Mouse (Mus musculus) lung, postnatal 25 days (tissue): ENCODE data around the gene Dmkn.
A peak's percentile ranks its signal among the peaks of the same experiment; 100 is the strongest.
"Not testable (repeated sequence)": the region's sequence is repeated elsewhere in the genome, so short reads cannot be mapped to it uniquely, and the experiment has no call there.

Experiments
- DNase-seq: peaks from one replicate; pipeline ENCODE4 v3.0.0; 2022; ENCODE audit warnings: low spot score

Gene Dmkn

GRCm38 (mm10) chr7:30812291-30812807, 48.8 kb downstream of the Dmkn start:
- DNase-seq = peak; percentile 18

DNA sequence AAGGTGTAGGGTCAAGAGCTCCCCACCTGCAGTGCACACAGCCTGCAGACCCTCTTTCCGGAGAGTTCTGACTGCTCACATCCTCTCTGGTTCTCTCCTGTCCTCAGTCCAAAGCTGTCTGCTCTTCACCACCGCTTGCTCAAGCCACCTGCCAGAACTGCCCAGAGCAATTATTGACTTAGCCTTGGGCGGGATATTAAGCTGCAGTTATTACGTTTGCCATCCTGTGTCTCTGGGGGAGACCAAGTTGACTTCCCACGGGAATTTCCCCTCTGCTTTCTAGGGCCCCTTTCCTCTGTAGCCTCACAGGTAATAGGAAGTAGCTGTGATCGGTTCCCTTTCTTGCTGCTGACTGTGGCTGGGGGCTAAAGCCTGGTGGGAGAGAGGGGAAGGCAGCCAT, 56.6 kb downstream of the Dmkn start:
- no peak for DNase-seq

DNA sequence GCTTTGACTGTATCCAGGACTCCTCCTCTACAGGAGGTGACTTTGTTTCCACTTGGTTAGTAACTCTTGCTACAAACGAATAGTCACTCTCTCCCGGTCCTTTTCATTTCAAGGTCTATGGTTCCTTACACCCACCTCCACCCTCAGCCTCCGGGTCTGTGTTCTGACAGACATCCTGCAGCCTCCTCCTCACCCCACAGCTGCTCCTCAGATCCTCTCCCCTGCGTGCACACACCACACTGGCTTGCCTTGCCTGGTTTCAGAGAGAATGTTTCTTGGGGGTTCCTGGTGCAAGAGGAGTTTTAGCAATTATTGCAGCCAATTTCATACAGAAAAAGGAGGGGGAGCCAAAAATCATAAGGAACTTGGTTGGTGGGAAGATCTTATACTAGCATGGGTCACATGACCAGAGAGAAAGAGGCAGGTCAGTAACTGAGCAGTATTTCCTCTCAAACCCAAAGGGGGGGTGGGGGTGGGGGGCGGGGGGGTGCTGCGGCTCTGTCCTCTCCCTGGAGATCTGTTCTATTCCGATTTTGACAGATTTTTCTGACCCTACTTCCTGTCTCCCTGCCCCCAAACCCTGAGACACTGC, 57.4 kb downstream of the Dmkn start:
- DNase-seq = no peak

DNA sequence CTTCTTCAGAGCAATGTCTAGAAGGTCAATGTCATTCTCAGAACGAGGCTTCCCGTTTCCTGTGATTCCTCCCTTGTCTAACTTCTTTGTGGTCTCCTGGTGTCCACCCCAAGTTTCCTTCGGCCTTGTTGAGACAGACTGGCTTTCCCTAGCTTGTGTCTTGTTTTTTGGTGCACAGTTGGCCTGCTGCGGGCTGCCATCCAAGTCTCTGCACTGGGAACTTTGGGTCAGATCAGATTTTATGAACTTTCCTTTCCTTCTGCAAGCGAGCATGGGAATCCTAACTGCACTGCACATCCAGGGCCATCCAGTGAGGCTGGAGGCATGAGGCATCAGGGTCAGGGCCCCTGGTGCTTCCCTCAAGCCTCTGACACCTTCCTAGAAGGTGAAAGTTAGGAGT, 58.0 kb downstream of the Dmkn start:
- no peak for DNase-seq

GRCm38 (mm10) chr7:30823675-30824074, 60.1 kb downstream of the Dmkn start, which contains the start of gene Ffar2:
Gene Ffar2 (minus strand): TSS chr7:30823775.
- no peak for DNase-seq

- no peak for DNase-seq
Measured at GRCm38 (mm10) chr7:30824306-30824705, 60.8 kb downstream of the Dmkn start.

DNA sequence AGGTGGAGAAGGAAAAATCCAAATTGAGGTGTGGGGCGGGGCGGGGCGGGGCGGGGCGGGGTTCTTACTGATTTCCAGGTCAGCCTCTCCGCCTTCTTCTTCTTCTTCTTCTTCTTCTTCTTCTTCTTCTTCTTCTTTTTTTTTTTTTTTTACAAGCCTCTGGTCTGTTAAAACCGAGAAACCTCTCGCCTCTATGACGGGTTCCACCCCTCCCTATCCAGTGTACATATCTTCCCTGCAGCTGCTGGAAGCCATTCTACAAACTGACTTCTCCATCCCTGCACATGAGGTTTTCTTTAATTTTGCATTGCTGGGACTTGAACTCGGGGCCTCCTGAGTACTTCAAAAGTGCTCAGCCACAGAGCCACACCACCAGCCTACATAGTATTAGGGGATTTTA, 63.1 kb downstream of the Dmkn start:
- DNase-seq = no peak

GRCm38 (mm10) chr7:30828871-30829270, 65.3 kb downstream of the Dmkn start:
- DNase-seq = not testable (repeated sequence)

GRCm38 (mm10) chr7:30829428-30829827, 65.9 kb downstream of the Dmkn start:
- no peak for DNase-seq
